Mouse (Mus musculus): Measurements from ENCODE around the gene Pank4. TPM values are rescaled to one million over a fixed set of nuclear protein-coding genes. Genes with fewer than 3 reads are reported as not detected.

The Pank4 gene
- total RNA-seq (2023), result 10 to 100 TPM; 25.1 to 31.4 TPM

DNA sequence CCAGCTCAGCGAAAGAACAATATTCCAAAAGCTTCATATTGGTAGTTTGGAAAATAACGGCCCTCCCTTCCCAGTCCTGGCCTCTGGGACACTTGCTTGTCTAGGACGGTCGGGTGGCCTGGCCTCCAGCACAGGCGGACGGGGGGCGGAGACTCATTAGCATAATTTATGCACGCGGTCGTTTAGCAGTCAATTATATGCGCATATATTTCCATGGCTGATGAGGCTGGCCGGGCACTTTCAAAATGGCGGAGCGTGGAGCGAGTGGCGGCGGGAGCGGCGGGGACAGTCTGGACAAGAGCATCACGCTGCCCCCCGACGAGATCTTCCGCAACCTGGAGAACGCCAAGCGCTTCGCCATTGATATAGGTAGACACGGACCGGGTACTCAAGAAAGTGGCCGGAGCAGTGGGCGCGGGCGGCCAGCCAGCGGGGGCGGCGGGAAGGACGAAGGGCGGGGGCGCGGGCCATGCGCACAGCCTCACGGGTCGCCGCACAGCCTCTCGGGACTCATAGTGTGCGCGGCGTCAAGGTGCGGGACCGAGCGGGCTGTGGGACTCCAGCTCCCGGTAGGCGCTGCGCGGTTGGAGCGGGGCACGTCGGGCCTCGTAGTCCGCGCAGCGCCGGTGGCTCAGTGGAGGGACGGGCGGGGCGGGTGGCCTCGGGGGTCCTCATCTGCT, at the start of gene Pank4:
TSS of gene Pank4 (plus strand) at position 223 of the 680 bp plus-strand sequence.

DNA sequence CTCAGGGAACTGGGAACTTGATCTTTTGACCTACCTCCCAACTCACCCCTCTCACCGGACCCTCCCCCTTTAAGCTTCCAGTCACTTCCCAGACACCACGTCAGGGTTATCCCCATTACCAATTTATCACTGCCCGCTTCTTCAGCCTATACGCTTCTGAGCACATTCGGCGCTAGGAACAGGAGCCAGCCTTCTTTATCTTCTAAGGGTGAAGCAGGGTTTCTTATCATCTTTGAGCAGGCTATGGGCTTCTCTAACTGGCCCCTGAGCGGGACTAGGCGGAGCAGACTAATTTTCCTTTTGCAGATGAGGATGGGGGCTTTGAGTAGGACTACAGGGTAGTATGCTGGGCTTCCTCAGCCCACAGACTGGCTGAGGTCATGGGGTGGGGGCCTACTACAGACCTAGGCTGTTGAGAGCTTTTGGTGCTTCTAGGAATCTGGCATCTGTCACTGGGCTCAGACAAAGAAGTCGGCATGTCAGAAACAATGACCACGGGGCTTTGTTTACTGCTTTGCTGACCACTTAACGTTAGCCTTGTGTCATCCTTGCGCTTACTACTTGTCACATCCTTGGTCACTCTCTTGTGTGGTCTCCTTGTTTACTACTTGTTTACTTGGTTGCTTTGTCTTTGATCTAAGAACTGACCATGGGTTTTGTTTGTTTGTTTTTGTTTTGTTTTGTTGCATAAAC, 35.4 kb upstream of the Pank4 start, which contains the start of gene Tnfrsf14:
TSS of gene Tnfrsf14 (minus strand) at position 169 of the 693 bp plus-strand sequence.

DNA sequence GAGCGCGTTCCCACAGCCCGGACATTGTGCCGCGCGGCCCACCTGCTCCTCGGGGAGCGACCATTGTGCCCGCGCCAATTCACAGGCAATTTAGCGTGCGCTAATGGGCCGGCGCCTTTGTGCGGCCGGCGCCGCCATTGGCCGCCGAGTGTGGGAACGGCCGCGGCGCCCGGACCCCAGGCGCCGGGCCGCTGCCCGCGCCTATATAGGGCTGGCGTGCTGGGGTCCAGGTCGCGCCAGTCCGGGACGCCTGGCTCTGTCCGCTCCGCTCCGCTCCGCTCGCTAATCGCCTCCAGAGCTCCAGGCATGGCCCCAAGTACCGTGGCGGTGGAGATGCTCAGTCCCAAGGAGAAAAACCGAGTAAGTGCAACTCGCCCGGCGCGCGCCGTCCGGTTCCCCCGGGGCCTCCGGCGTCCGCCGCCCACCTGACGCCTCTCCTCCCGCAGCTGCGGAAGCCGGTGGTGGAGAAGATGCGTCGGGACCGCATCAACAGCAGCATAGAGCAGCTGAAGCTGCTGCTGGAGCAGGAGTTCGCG, 3.2 kb upstream of the Pank4 start, which contains the start of gene Hes5:
TSS of gene Hes5 (plus strand) at position 234 of the 536 bp plus-strand sequence.

Other genes with a start within 250 kb of the Pank4 start
- gene Ttc34, start 126.7 kb upstream of the Pank4 start, total RNA-seq (2023), result not detected
- gene Mmel1, start 94.5 kb upstream of the Pank4 start, total RNA-seq (2023), result under 1 TPM in 1 of 2 experiments, not detected in 1; 0.42 TPM
- 1 to 10 TPM; 2.5 to 3.7 TPM for gene Fam213b, start 65.0 kb upstream of the Pank4 start, total RNA-seq (2023)
- 100 to 1,000 TPM in 1 of 2 experiments, 10 to 100 TPM in 1; 99.6 to 112 TPM for gene Tnfrsf14, start 35.6 kb upstream of the Pank4 start, total RNA-seq (2023)
- under 1 TPM; 0.73 to 0.99 TPM for gene Hes5, start 3.2 kb upstream of the Pank4 start, total RNA-seq (2023)
- not detected for gene Plch2, start 92.7 kb downstream of the Pank4 start, total RNA-seq (2023)
- 1 to 10 TPM; 3.9 to 6.7 TPM for gene Pex10, start 102.9 kb downstream of the Pank4 start, total RNA-seq (2023)
- 10 to 100 TPM; 52.7 to 55.5 TPM for gene Rer1, start 122.3 kb downstream of the Pank4 start, total RNA-seq (2023)
- gene Morn1, start 122.5 kb downstream of the Pank4 start, total RNA-seq (2023), result 1 to 10 TPM in 1 of 2 experiments, under 1 TPM in 1; 0.97 to 1.2 TPM

Data from neutrophil, adult 59 days (primary cell).